Mouse (Mus musculus): Measurements from ENCODE around the gene Esrrg.

GRCm38 (mm10) chr1:187794240-187794930 is 185.8 kb downstream of the Esrrg start:
- TF ChIP-seq CTCF (IDR thresholded peaks at IDR 0.05; ENCODE audit: insufficient read depth, low read depth, low read length), result no peak
- no peak for TF ChIP-seq POLR2A (IDR thresholded peaks at IDR 0.05; ENCODE audit: insufficient read depth, low read depth, low read length)
